13 mouse cellular contexts compared by ENCODE assay signal in genomic region chr8:125413001-125413909, GRCm38 (mm10).
A peak's percentile ranks its signal among the peaks of the same experiment; 100 is the strongest.
DNase-seq lines count a peak whose midpoint lies in the region; ATAC-seq and TF ChIP-seq lines count a peak whose summit lies in the region.
"Had no signal": no experiment of that assay in that cellular context is flagged by ENCODE, and none has a peak within 500 bp of the region (broad histone marks: within the 10 kb centered on the region; RNA-seq: fewer than 3 reads in every experiment).

No protein-coding gene starts in this region.

- no peak for TF ChIP-seq POLR2A in brain, embryonic 14.5 days (IDR thresholded peaks at IDR 0.05; ENCODE audit: borderline replicate concordance, extremely low read depth, insufficient read depth, insufficient read length, poor library complexity, severe bottlenecking)

- DNase-seq in embryo, embryonic 10 days (ENCODE audit: low spot score) = peak; percentile 28
- no peak for DNase-seq in embryo, embryonic 9.5 days (ENCODE audit: extremely low spot score)
- peak; percentile 65 for DNase-seq in intestine, embryonic 14.5 days (ENCODE audit: low spot score)
- peak; percentile 32 for DNase-seq in brain, embryonic 14.5 days (ENCODE audit: low read depth)
- peak; percentile 91 for DNase-seq in midbrain, embryonic 11.5 days (ENCODE audit: low spot score, missing footprints)
- DNase-seq in urinary bladder, adult 18-20 months (ENCODE audit: low spot score in 2 of 2) = no peak
- no peak for DNase-seq in cerebellum, adult 9-11 months
- DNase-seq: heart, adult 2 months; kidney, postnatal 14 days; right cerebral cortex, postnatal 4 days had no signal

- WGBS in intestine, embryonic 14.5 days = 22% methylated on average over 13 of the region's 13 CpGs
- WGBS in intestine, postnatal 0 days = 33% methylated on average over 13 of the region's 13 CpGs
- WGBS in midbrain, embryonic 11.5 days = 17% methylated on average over 13 of the region's 13 CpGs

- H3K36me3 ChIP-seq in intestine, embryonic 14.5 days (ENCODE audit: control insufficient read depth, insufficient read depth, low read length) = no peaks in the 10 kb centered on the region
- H3K36me3 ChIP-seq in intestine, postnatal 0 days (ENCODE audit: control insufficient read depth, insufficient read depth) = peaks cover 7% of the 10 kb centered on the region; the same call in 1 of the 2 replicates
- no peaks in the 10 kb centered on the region for H3K36me3 ChIP-seq in midbrain, embryonic 11.5 days (ENCODE audit: control insufficient read depth, insufficient read depth, low read length)
- H3K36me3 ChIP-seq: G1E had no signal

- no peaks in the 10 kb centered on the region for H3K27me3 ChIP-seq in intestine, embryonic 14.5 days (replicated peaks; ENCODE audit: control insufficient read depth, insufficient read depth, low read length)
- no peaks in the 10 kb centered on the region for H3K27me3 ChIP-seq in intestine, postnatal 0 days (replicated peaks; ENCODE audit: control insufficient read depth, insufficient read depth, low read length)
- no peaks in the 10 kb centered on the region for H3K27me3 ChIP-seq in midbrain, embryonic 11.5 days (ENCODE audit: control insufficient read depth, insufficient read depth, low read length)

- no peak overlapping the region for H3K4me2 ChIP-seq in intestine, embryonic 14.5 days (ENCODE audit: low read length)
- H3K4me2 ChIP-seq in intestine, postnatal 0 days (replicated peaks; ENCODE audit: low read depth) = no peak overlapping the region
- H3K4me2 ChIP-seq in midbrain, embryonic 11.5 days = peak overlapping the region; percentile 32

- no peaks in the 10 kb centered on the region for H3K9me3 ChIP-seq in intestine, embryonic 14.5 days (ENCODE audit: control insufficient read depth, low read length)
- no peaks in the 10 kb centered on the region for H3K9me3 ChIP-seq in intestine, postnatal 0 days (ENCODE audit: control insufficient read depth)
- no peaks in the 10 kb centered on the region for H3K9me3 ChIP-seq in midbrain, embryonic 11.5 days (ENCODE audit: control insufficient read depth, low read length)

- H3K9ac ChIP-seq in intestine, embryonic 14.5 days (ENCODE audit: low read length) = no peak overlapping the region
- H3K9ac ChIP-seq in intestine, postnatal 0 days (ENCODE audit: low read depth, low read length) = no peak overlapping the region
- peak overlapping the region; percentile 49 for H3K9ac ChIP-seq in midbrain, embryonic 11.5 days (ENCODE audit: low read length)

- TF ChIP-seq CTCF in intestine, postnatal 0 days (IDR thresholded peaks at IDR 0.05; ENCODE audit: low read depth) = no peak
- TF ChIP-seq CTCF in brain, embryonic 14.5 days (IDR thresholded peaks at IDR 0.05; ENCODE audit: borderline replicate concordance, extremely low read depth, insufficient read depth, insufficient read length) = no peak

- no peak overlapping the region for H3K4me3 ChIP-seq in intestine, embryonic 14.5 days (ENCODE audit: low read depth, low read length)
- H3K4me3 ChIP-seq in intestine, postnatal 0 days (ENCODE audit: low read depth, low read length) = no peak overlapping the region
- H3K4me3 ChIP-seq in midbrain, embryonic 11.5 days (ENCODE audit: low read depth, low read length) = no peak overlapping the region
- H3K4me3 ChIP-seq: heart, adult 2 months; megakaryocyte, embryonic 14.5 days had no signal

- ATAC-seq in intestine, embryonic 14.5 days (replicated peaks; ENCODE audit: low FRiP score, low TSS enrichment, low read depth) = no peak
- no peak for ATAC-seq in intestine, postnatal 0 days
- ATAC-seq in midbrain, embryonic 11.5 days (ENCODE audit: low FRiP score) = peak; percentile 81

- no peak overlapping the region; the same call in 1 of the 2 replicates for H3K27ac ChIP-seq in intestine, embryonic 14.5 days (ENCODE audit: low read depth)
- no peak overlapping the region for H3K27ac ChIP-seq in intestine, postnatal 0 days (ENCODE audit: low read depth, low read length)
- H3K27ac ChIP-seq in midbrain, embryonic 11.5 days (ENCODE audit: low read depth, low read length) = peak overlapping the region; percentile 52
- H3K27ac ChIP-seq: heart, adult 2 months had no signal

- H3K4me1 ChIP-seq in intestine, embryonic 14.5 days (replicated peaks; ENCODE audit: control insufficient read depth, insufficient read depth, low read length) = 0 out of 2 replicates have a peak, but pooled peaks cover 2% of the 10 kb centered on the region
- no peaks in the 10 kb centered on the region for H3K4me1 ChIP-seq in intestine, postnatal 0 days (replicated peaks; ENCODE audit: control insufficient read depth, insufficient read depth, low read length)
- H3K4me1 ChIP-seq in midbrain, embryonic 11.5 days (ENCODE audit: control insufficient read depth, insufficient read depth, low read length) = peaks cover 12% of the 10 kb centered on the region
- H3K4me1 ChIP-seq: megakaryocyte, embryonic 14.5 days had no signal

Comparison
In these comparisons a context has a peak if more than half of its experiments do, and no peak if none do; other contexts are left out.
1. DNase-seq: peak in embryo, embryonic 10 days (single experiment), intestine, embryonic 14.5 days (single experiment), brain, embryonic 14.5 days (single experiment) and midbrain, embryonic 11.5 days (single experiment); none in embryo, embryonic 9.5 days (single experiment), urinary bladder, adult 18-20 months (0 of 2) and cerebellum, adult 9-11 months (single experiment).